Mouse (Mus musculus) hematopoietic stem cell, adult 5-6 weeks (primary cell): Measurements from ENCODE around the gene Odf3l2. TPM values are rescaled to one million over a fixed set of nuclear protein-coding genes. Genes with fewer than 3 reads are reported as not detected.

Source experiments
- ATAC-seq, 2 experiments: fragments of 125-278 bp in 1 of 2; replicated peaks in 1 of 2; 2 replicates each; pipeline ENCODE4 v1.8.0; 2016 to 2017; ENCODE audit warnings: inconsistent platforms in 2 of 2, mild to moderate bottlenecking in 2 of 2, moderate number of reproducible peaks in 2 of 2, low read depth in 1 of 2, moderate TSS enrichment in 1 of 2; ENCODE audit not compliant: low FRiP score in 2 of 2, poor library complexity in 2 of 2, severe bottlenecking in 2 of 2, insufficient read depth in 1 of 2, low TSS enrichment in 1 of 2
- total RNA-seq: library from RNA; stranded (forward); fragments of 172-1452, 232-1000 nt; gene quantifications from 2 replicates; pipeline ENCODE4 v1.2.3, GENCODE M21; 2017

Odf3l2 gene
- total RNA-seq, 1 experiment from 2014 or later = not detected

GRCm38 (mm10) chr10:79611296-79611695, 34.2 kb downstream of the Odf3l2 start:
- ATAC-seq = no peak

GRCm38 (mm10) chr10:79609276-79609675, 36.3 kb downstream of the Odf3l2 start:
- ATAC-seq = no peak

- ATAC-seq = no peak
Measured at GRCm38 (mm10) chr10:79607892-79608291, 37.6 kb downstream of the Odf3l2 start.

GRCm38 (mm10) chr10:79606537-79606936, 39.0 kb downstream of the Odf3l2 start:
- ATAC-seq = no peak

- ATAC-seq = no peak
Measured at GRCm38 (mm10) chr10:79597936-79598230, 47.7 kb downstream of the Odf3l2 start.

- peak in 1 of 2 experiments; percentile 48; a peak in 2 of 4 replicates for ATAC-seq
Measured at GRCm38 (mm10) chr10:79597051-79597935, 48.2 kb downstream of the Odf3l2 start.

GRCm38 (mm10) chr10:79595590-79595929, 50.0 kb downstream of the Odf3l2 start:
- peak in 1 of 2 experiments; percentile 20; a peak in 1 of 4 replicates for ATAC-seq

- peak; percentile 90 to 92 for ATAC-seq
Measured at GRCm38 (mm10) chr10:79594872-79595589, 50.5 kb downstream of the Odf3l2 start.

GRCm38 (mm10) chr10:79594111-79594510, 51.4 kb downstream of the Odf3l2 start:
- ATAC-seq = no peak

- ATAC-seq = no peak; a peak in 1 of 4 replicates
Measured at GRCm38 (mm10) chr10:79590702-79591101, 54.8 kb downstream of the Odf3l2 start.

Other genes starting within 250 kb of the Odf3l2 start
- gene Vmn2r83, start 177.0 kb downstream of the Odf3l2 start, total RNA-seq = not detected in 2 replicates
- 7.4 and 11.1 TPM in 2 replicates for gene Plpp2, start 111.9 kb downstream of the Odf3l2 start, total RNA-seq
- 17.9 and 18.5 TPM in 2 replicates for gene Mier2, start 90.5 kb downstream of the Odf3l2 start, total RNA-seq
- gene Theg, start 58.4 kb downstream of the Odf3l2 start, total RNA-seq = not detected in 2 replicates
- gene C2cd4c, start 31.7 kb downstream of the Odf3l2 start, total RNA-seq = 0.10 TPM in 1 of 2 replicates, not detected in the other
- not detected in 2 replicates for gene Shc2, start 7.8 kb downstream of the Odf3l2 start, total RNA-seq
- not detected in 2 replicates for gene Madcam1, start 18.8 kb upstream of the Odf3l2 start, total RNA-seq
- 0.50 and 7.2 TPM in 2 replicates for gene Tpgs1, start 23.6 kb upstream of the Odf3l2 start, total RNA-seq
- 64.2 and 65.0 TPM in 2 replicates for gene Cdc34, start 36.5 kb upstream of the Odf3l2 start, total RNA-seq
- 0.94 TPM in 1 of 2 replicates, not detected in the other for gene Gzmm, start 43.3 kb upstream of the Odf3l2 start, total RNA-seq
- 203 and 235 TPM in 2 replicates for gene Bsg, start 58.8 kb upstream of the Odf3l2 start, total RNA-seq
- 0.44 TPM in 1 of 2 replicates, not detected in the other for gene Hcn2, start 70.9 kb upstream of the Odf3l2 start, total RNA-seq
- gene Polrmt, start 100.8 kb upstream of the Odf3l2 start, total RNA-seq = 10.9 and 12.1 TPM in 2 replicates
- gene Fgf22, start 109.3 kb upstream of the Odf3l2 start, total RNA-seq = not detected in 2 replicates
- 16.1 and 21.7 TPM in 2 replicates for gene Rnf126, start 121.2 kb upstream of the Odf3l2 start, total RNA-seq
- 0.99 and 1.6 TPM in 2 replicates for gene Fstl3, start 131.5 kb upstream of the Odf3l2 start, total RNA-seq
- 10.0 and 18.4 TPM in 2 replicates for gene Prss57, start 145.2 kb upstream of the Odf3l2 start, total RNA-seq
- 8.8 and 12.4 TPM in 2 replicates for gene Palm, start 147.8 kb upstream of the Odf3l2 start, total RNA-seq
- gene Misp, start 175.3 kb upstream of the Odf3l2 start, total RNA-seq = 0.13 TPM in 1 of 2 replicates, not detected in the other
- 165 and 178 TPM in 2 replicates for gene Ptbp1, start 208.7 kb upstream of the Odf3l2 start, total RNA-seq
- gene Prtn3, start 228.7 kb upstream of the Odf3l2 start, total RNA-seq = 25.6 and 141 TPM in 2 replicates
- 67.8 and 93.7 TPM in 2 replicates for gene Plppr3, start 228.9 kb upstream of the Odf3l2 start, total RNA-seq
- 41.4 and 147 TPM in 2 replicates for gene Elane, start 240.5 kb upstream of the Odf3l2 start, total RNA-seq
- not detected in 2 replicates for gene Cfd, start 245.1 kb upstream of the Odf3l2 start, total RNA-seq